In genomic region chr8:121439351-121439750, GRCm38 (mm10) we compare ENCODE assay signal across 19 mouse cellular contexts.
DNase-seq lines count a peak whose midpoint lies in the region; TF ChIP-seq lines count a peak whose summit lies in the region.
"Had no signal": no experiment of that assay in that cellular context is flagged by ENCODE, and none has a peak within 500 bp of the region (broad histone marks: within the 10 kb centered on the region; RNA-seq: fewer than 3 reads in every experiment).

No protein-coding gene starts in this region.

- 45% methylated on average over 4 of the region's 4 CpGs for WGBS in heart, adult 2 months
- 83% methylated on average over 4 of the region's 4 CpGs for WGBS in thymus, adult 2 months

- no peak overlapping the region for H3K9ac ChIP-seq in heart, adult 2 months (ENCODE audit: low read depth, low read length)
- H3K9ac ChIP-seq: forebrain, embryonic 13.5 days; hindbrain, embryonic 14.5 days; liver, postnatal 0 days; neural tube, embryonic 12.5 days had no signal

- no peak overlapping the region; the same call in 1 of the 2 replicates for H3K27ac ChIP-seq in heart, adult 2 months
- no peak overlapping the region for H3K27ac ChIP-seq in thymus, adult 2 months (ENCODE audit: control insufficient read depth, insufficient read depth, low read length)
- H3K27ac ChIP-seq: forebrain, embryonic 13.5 days; hindbrain, embryonic 14.5 days; kidney, postnatal 0 days; neural tube, embryonic 12.5 days had no signal

- no peak overlapping the region for H3K4me3 ChIP-seq in heart, adult 2 months
- H3K4me3 ChIP-seq in thymus, adult 2 months (ENCODE audit: control insufficient read depth, insufficient read depth, low read length), result no peak overlapping the region
- H3K4me3 ChIP-seq: forebrain, embryonic 13.5 days; neural tube, embryonic 12.5 days had no signal

- TF ChIP-seq EP300 in heart, adult 2 months (IDR thresholded peaks at IDR 0.05; ENCODE audit: insufficient read depth, low read depth, low read length), result 0 out of 2 replicates have a peak, but pooled peaks have one; percentile 14

- H3K79me2 ChIP-seq in heart, adult 2 months (replicated peaks; ENCODE audit: control insufficient read depth, insufficient read depth, low read length), result no peaks in the 10 kb centered on the region

- peak in 1 of 2 experiments; percentile 44 for DNase-seq in heart, adult 2 months
- DNase-seq in heart, postnatal 4 days, result no peak
- DNase-seq in 3134 (ENCODE audit: extremely low read depth, insufficient read length, low spot score), result peak; percentile 76
- DNase-seq in adipocyte (ENCODE audit: low spot score), result peak; percentile 26
- DNase-seq in cerebellum, adult 9-11 months, result peak; percentile 76
- DNase-seq in frontal cortex, adult 2 months (ENCODE audit: extremely low spot score in 1 of 2, low spot score in 1 of 2), result no peak
- DNase-seq in thymus, adult 2 months, result no peak
- no peak for DNase-seq in ovary, postnatal 36 days (ENCODE audit: low spot score)
- DNase-seq: adrenal gland, adult 2 months; embryo, embryonic 11 days; liver, postnatal 0 days; lung, postnatal 14 days; thymus, postnatal 36 days had no signal

- no peaks in the 10 kb centered on the region for H3K36me3 ChIP-seq in heart, adult 2 months (ENCODE audit: control insufficient read depth, insufficient read depth, low read length)
- no peaks in the 10 kb centered on the region for H3K36me3 ChIP-seq in thymus, adult 2 months (ENCODE audit: control insufficient read depth, insufficient read depth, low read length)
- H3K36me3 ChIP-seq: G1E; neural tube, embryonic 12.5 days had no signal

- no peak for TF ChIP-seq CTCF in heart, adult 2 months (IDR thresholded peaks at IDR 0.05)
- no peak for TF ChIP-seq CTCF in thymus, adult 2 months (IDR thresholded peaks at IDR 0.05; ENCODE audit: borderline replicate concordance, control insufficient read depth, extremely low read depth, insufficient read depth, low read length, poor library complexity)

- no peaks in the 10 kb centered on the region for H3K27me3 ChIP-seq in heart, adult 2 months (ENCODE audit: control insufficient read depth, insufficient read depth, low read length)
- H3K27me3 ChIP-seq in thymus, adult 2 months (ENCODE audit: control insufficient read depth, insufficient read depth, low read length), result no peaks in the 10 kb centered on the region
- H3K27me3 ChIP-seq: forebrain, embryonic 13.5 days; neural tube, embryonic 12.5 days had no signal

- intact Hi-C loops in heart, adult 2 months (cut with DNase I), result loop anchor here (5.0 kb wide), 1 partner anchor 73 kb away; no protein-coding TSS in a partner anchor

- no peak for TF ChIP-seq POLR2A in heart, adult 2 months (IDR thresholded peaks at IDR 0.05; ENCODE audit: insufficient read depth, low read depth, low read length)
- no peak for TF ChIP-seq POLR2A in thymus, adult 2 months (IDR thresholded peaks at IDR 0.05; ENCODE audit: control insufficient read depth, extremely low read depth, insufficient read depth, low read length, poor library complexity)

- H3K4me1 ChIP-seq in heart, adult 2 months (ENCODE audit: control insufficient read depth, insufficient read depth, low read length), result peaks cover 12% of the 10 kb centered on the region
- H3K4me1 ChIP-seq in thymus, adult 2 months (replicated peaks; ENCODE audit: control insufficient read depth, insufficient read depth, low read length), result no peaks in the 10 kb centered on the region
- H3K4me1 ChIP-seq: forebrain, embryonic 13.5 days; megakaryocyte, embryonic 14.5 days had no signal

Comparison
In these comparisons a context has a peak if more than half of its experiments do, and no peak if none do; other contexts are left out.
1. DNase-seq: peak in 3134 (single experiment), adipocyte (single experiment) and cerebellum, adult 9-11 months (single experiment); none in heart, postnatal 4 days (single experiment), frontal cortex, adult 2 months (0 of 2), thymus, adult 2 months (single experiment) and ovary, postnatal 36 days (single experiment).